Mouse (Mus musculus) gastrocnemius, adult 2 months (tissue): ENCODE measurements around the gene Acin1. TPM values are rescaled to one million over a fixed set of nuclear protein-coding genes. Genes with fewer than 3 reads are reported as not detected.

ENCODE experiments used
- DNase-seq: peaks from one replicate; pipeline ENCODE4 v3.0.0; 2022
- H3K27ac ChIP-seq: fragments of 200-600 bp; 2 replicates; pipeline ENCODE4 v1.8.1; 2022; ENCODE audit warnings: mild to moderate bottlenecking
- H3K4me3 ChIP-seq: fragments of 200-600 bp; 2 replicates; pipeline ENCODE4 v1.8.1; 2022; ENCODE audit warnings: mild to moderate bottlenecking, moderate library complexity
- CTCF ChIP-seq: fragments of 200-600 bp; IDR thresholded peaks from 2 replicates; pipeline ENCODE4 v1.8.1; 2022; ENCODE audit warnings: antibody characterized with exemption, mild to moderate bottlenecking, moderate library complexity
- intact Hi-C: fragments of 180-260 bp; cut with DNase I; formaldehyde crosslinking; loops from one replicate; pipeline ENCODE4 v1.15.1; 2025
- total RNA-seq, 2 experiments: library from RNA; stranded (reverse); gene quantifications; 2 replicates each; pipeline ENCODE4 v1.2.3; 2021

The Acin1 gene
- total RNA-seq, 2 experiments from 2014 or later, result 75.5 to 81.7 TPM

DNA sequence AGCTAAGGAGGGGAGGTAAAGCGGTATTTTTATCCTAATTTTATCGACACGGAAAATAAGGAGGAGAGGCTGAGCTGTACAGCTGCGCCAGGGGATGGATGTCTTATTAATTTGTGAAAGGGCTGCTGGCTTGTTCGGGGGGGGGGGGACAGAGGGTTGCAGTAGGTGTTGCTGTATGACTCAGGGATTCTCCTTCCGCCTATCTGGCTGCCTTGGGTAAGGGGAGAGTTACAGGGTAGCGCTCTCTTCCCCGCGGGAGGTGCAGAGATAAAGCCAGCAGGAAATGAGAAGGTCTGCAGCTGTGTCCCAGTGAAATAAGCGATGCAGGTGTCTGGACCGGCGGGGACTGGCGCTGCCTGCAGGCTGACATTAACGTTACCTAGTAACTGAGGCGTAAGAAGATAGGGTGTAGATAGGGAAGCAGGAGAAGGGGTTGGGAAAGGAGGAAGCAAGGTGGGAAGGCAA lies 27.9 kb upstream of the Acin1 start:
- TF ChIP-seq CTCF, result no peak
- intact Hi-C loops, result loop anchor here (1.0 kb wide), 4 partner anchors 67 to 146 kb away; partner anchors contain the start of gene Slc7a8
- Histone ChIP-seq H3K4me3 (peak overlapping the region; percentile 71), H3K27ac (peak overlapping the region; percentile 61)
- peak; percentile 55 for DNase-seq

DNA sequence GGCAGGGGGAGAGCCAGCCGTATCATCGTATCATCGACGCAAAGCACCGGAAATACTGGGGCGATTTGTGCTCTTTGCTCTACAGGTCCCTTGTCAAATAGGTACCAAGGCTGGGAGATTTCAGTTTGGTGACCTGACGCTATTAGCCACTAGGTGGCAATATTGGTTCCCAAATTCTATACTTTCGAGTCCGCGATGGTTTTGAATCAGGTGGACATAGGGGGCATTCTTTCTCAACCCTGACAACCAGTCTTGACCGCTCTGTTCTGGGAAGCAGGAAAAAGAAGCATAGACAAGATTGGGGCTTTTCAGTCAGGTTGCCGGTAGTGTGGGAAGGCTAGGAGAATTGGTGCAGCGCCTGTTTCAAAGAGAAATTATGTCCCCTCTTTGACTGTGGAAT lies 27.4 kb upstream of the Acin1 start:
- Histone ChIP-seq H3K27ac (peak overlapping the region; percentile 61), H3K4me3 (peak overlapping the region; percentile 71)
- DNase-seq, result peak; percentile 61
- intact Hi-C loops, result loop anchor here (1.0 kb wide), 4 partner anchors 67 to 146 kb away; partner anchors contain the start of gene Slc7a8
- peak; percentile 89 for TF ChIP-seq CTCF

DNA sequence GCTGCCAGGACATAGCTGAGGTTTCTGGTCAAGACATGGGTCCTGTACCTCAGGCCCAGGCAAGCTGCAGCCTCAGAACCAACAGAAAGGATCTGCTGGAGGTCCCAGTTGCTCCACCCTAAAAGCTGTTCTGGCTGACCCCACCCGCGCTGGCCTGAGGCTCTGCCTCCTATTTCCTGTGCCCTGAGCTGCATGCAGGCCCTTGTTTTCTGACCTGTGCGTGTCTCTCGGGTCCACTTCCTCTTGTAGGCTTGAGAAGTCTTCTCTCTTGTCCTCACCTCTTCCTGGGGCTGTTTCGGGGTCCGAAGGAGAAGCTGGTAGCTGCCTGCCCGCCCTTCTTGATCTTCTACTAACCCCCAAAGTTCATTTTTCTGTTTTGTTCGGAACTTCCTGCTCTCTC lies 26.1 kb upstream of the Acin1 start:
- Histone ChIP-seq H3K4me3 (no peak overlapping the region), H3K27ac (peak overlapping the region; percentile 17)
- intact Hi-C loops, result no loop called here
- DNase-seq, result no peak
- TF ChIP-seq CTCF, result no peak

DNA sequence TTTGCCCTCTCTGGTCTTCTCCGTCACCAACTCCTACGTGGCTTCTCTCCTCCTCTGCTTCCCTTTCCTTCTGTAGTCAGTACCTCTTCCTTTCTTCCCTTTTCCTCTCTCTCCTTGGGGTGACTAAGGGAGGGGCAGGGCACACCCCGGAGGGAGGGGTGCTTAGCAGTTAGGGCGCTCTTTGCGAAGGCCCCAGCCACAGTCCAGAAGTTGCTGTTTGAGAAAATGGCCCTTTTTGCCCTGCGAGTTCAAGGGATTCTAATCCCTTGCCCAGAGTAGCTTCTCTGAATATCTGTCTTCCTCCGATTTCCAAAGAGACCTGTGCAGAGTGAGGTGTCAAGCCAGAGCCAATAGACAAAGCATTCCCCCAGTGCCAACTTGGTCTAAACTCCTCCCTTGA lies 25.3 kb upstream of the Acin1 start, which contains the start of gene Cebpe:
Gene Cebpe, minus strand, starts transcription at position 101 of the 400 bp plus-strand sequence.
- TF ChIP-seq CTCF, result no peak
- Histone ChIP-seq H3K27ac (peak within 1 kb of the TSS; percentile 17), H3K4me3 (no peak within 1 kb of the TSS)
- intact Hi-C loops, result no loop called here
- DNase-seq, result no peak

- intact Hi-C loops, result no loop called here
- no peak for DNase-seq
- Histone ChIP-seq H3K4me3 (no peak overlapping the region), H3K27ac (no peak overlapping the region)
- TF ChIP-seq CTCF, result no peak
Observed at GRCm38 (mm10) chr14:54709054-54709453, 22.3 kb upstream of the Acin1 start.

GRCm38 (mm10) chr14:54706589-54707320 lies 20.0 kb upstream of the Acin1 start:
- Histone ChIP-seq H3K4me3 (no peak overlapping the region), H3K27ac (no peak overlapping the region)
- TF ChIP-seq CTCF, result no peak
- intact Hi-C loops, result no loop called here
- DNase-seq, result no peak

DNA sequence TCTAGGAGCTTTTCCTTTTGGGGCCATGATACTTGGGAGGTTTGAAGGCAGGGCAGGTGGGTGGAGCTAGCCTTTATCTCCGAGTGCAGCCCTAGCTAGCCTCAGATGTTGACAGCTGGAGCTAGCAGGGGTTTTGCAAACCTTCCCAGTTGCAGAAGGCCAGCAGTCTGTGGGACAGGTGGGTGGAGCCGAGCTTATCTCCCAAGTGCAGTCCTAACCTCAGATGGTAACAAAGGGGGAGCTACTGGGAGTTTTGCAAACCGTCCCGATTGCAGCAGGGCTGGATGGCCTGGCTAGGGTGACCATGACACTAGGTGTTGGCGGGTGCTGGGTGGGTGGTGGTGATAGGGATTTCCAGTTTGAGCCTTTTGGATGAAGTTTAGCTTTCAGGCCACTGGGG lies 19.1 kb upstream of the Acin1 start:
- TF ChIP-seq CTCF, result no peak
- Histone ChIP-seq H3K27ac (no peak overlapping the region), H3K4me3 (no peak overlapping the region)
- intact Hi-C loops, result no loop called here
- no peak for DNase-seq

GRCm38 (mm10) chr14:54703207-54703606 lies 16.5 kb upstream of the Acin1 start:
- Histone ChIP-seq H3K4me3 (no peak overlapping the region), H3K27ac (no peak overlapping the region)
- no peak for TF ChIP-seq CTCF
- DNase-seq, result no peak
- intact Hi-C loops, result loop anchor here (5.0 kb wide), 1 partner anchor 136 kb away; no protein-coding TSS in a partner anchor

- intact Hi-C loops, result loop anchor here (2.0 to 5.0 kb wide), 2 partner anchors 50 to 134 kb away; no protein-coding TSS in a partner anchor
- DNase-seq, result peak; percentile 85
- TF ChIP-seq CTCF, result peak; percentile 84
- no peak overlapping the region for H3K4me3 ChIP-seq
- H3K27ac ChIP-seq, result no peak overlapping the region
Observed at GRCm38 (mm10) chr14:54701298-54701697, 14.6 kb upstream of the Acin1 start.

- no peak for DNase-seq
- H3K27ac ChIP-seq, result no peak overlapping the region
- TF ChIP-seq CTCF, result no peak
- intact Hi-C loops, result no loop called here
- H3K4me3 ChIP-seq, result no peak overlapping the region
Observed at GRCm38 (mm10) chr14:54699586-54699985, 12.9 kb upstream of the Acin1 start.

DNA sequence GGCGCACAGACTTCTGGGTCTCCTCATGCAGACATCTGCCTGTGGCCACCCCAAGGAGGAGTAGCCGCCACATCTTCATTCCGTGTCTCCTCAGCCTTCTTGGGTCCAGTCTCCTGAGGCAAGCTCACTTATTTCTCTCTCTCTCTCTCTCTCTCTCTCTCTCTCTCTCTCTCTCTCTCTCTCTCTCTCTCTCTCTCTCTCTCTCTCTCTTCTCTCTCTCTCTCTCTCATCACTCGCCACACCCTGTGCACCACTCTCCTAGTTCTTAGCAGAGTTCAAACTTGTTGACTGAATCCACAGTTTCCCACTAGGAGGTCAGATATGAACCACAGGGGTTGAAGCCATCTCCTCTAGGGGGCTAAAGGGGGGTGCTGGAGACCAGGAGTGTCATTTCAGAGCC lies 12.0 kb upstream of the Acin1 start, which contains the start of gene Gm29776:
Gene Gm29776, minus strand, starts transcription at position 101 of the 400 bp plus-strand sequence.
- no peak for DNase-seq
- no peak for TF ChIP-seq CTCF
- intact Hi-C loops, result no loop called here
- Histone ChIP-seq H3K27ac (no peak within 1 kb of the TSS), H3K4me3 (no peak within 1 kb of the TSS)

DNA sequence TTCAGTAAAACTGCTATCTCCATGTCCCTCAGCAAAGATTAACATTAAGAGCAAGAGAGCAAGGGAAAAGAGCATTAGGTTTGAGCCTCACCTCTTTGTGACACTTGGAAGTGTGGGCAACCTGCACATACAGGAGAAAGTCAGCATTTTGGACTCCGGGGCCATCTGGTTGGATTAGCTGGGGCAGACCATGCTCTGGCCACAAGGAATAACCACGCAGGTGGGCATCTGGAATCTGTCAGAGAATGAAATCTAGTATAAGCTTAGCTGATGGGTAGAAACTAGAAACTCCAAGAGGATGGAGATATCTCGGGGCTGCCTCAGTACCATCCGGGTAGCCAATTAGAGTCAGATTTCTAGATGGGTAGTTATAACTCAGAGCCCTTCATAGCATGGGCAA lies 10.0 kb upstream of the Acin1 start:
- DNase-seq, result no peak
- intact Hi-C loops, result no loop called here

GRCm38 (mm10) chr14:54695042-54695441 lies 8.3 kb upstream of the Acin1 start:
- no peak overlapping the region for H3K27ac ChIP-seq
- intact Hi-C loops, result no loop called here
- TF ChIP-seq CTCF, result no peak
- no peak for DNase-seq
- H3K4me3 ChIP-seq, result no peak overlapping the region

More for the DNA sequence above, 10.0 kb upstream of the Acin1 start:
- Histone ChIP-seq H3K4me3 (no peak overlapping the region), H3K27ac (no peak overlapping the region)
- TF ChIP-seq CTCF, result no peak

DNA sequence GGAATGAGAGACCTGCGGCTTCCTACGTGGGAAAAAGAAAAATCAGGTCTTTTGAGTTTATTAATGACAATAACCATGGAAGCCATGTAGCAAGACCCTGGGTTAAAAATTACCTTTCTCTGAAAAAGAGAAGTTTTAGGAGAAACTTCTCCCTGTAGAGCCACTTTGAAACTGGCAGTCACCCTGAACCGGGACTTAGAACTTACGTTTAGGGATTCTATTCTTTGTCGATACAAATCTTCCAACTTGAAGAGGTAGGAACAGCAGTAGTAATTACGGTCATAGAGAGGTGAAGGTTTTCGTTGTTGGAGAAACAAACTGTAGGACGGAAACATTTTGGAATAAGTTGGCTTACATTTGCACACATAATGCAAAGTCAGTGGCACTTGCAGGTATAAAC lies 520 bp upstream of the Acin1 start:
- H3K27ac ChIP-seq, result peak overlapping the region; percentile 98
- H3K4me3 ChIP-seq, result peak overlapping the region; percentile 70
- no peak for TF ChIP-seq CTCF
- no peak for DNase-seq
- intact Hi-C loops, result loop anchor here (5.0 kb wide), 1 partner anchor 35 kb away; no protein-coding TSS in a partner anchor
